Comparison of ENCODE assay signal across 9 mouse cellular contexts in the genomic region with DNA sequence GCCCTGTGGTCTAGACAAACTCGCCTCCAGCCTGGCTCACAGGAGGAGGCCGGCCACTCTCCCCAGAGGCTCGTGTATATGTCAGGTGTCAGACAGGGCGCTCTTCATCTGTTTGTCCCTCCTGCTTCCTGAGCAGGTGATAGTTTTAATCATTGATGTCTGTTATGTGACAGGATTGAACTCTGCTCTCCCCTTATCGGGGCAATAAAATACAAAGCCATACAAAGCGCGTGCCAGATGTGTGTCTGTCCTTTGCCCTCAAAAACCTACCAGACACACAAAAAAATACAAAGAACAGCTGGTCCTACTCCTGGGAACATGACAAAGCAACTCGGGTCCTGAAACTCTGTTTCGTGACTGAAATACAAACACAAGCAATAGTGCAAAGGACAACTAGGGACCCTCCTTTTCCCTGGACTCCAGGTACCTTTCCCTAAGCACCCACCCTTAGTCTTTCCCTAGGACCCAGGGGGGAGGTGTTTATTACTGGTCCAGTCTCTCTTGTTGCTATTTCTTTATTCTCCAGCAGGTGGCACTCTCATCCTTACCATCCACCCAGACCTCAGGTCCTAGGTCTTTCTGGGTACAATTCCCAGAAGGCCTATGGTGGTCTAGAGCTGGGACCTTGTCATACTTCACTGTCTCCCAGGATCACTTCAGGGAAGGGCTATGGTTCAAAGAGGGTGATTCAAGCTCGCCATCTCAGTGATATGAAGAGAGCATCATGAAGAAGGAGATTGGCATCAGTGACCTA. TPM values are rescaled to one million over a fixed set of nuclear protein-coding genes. Genes with fewer than 3 reads are reported as not detected.
DNase-seq lines count a peak whose midpoint lies in the region; ATAC-seq and TF ChIP-seq lines count a peak whose summit lies in the region.
"Had no signal": no experiment of that assay in that cellular context is flagged by ENCODE, and none has a peak within 500 bp of the region (broad histone marks: within the 10 kb centered on the region; RNA-seq: fewer than 3 reads in every experiment).

No protein-coding gene starts in this region.

- no peak overlapping the region for H3K4me3 ChIP-seq in heart, embryonic 10.5 days
- no peak overlapping the region for H3K4me3 ChIP-seq in CH12.LX (replicated peaks in 1 of 3; ENCODE audit: low read depth in 2 of 3, low read length in 2 of 3, poor library complexity in 1 of 3)
- H3K4me3 ChIP-seq: liver, embryonic 13.5 days had no signal

- no peaks in the 10 kb centered on the region for H3K79me2 ChIP-seq in CH12.LX (replicated peaks; ENCODE audit: control insufficient read depth, extremely low read depth, insufficient read depth, poor library complexity, severe bottlenecking)

- WGBS in heart, embryonic 10.5 days: 26% methylated on average over 10 of the region's 10 CpGs

- no peaks in the 10 kb centered on the region for H3K9me3 ChIP-seq in heart, embryonic 10.5 days
- peaks cover 9% of the 10 kb centered on the region for H3K9me3 ChIP-seq in CH12.LX (replicated peaks; ENCODE audit: low read length)
- H3K9me3 ChIP-seq: liver, embryonic 13.5 days had no signal

- H3K4me1 ChIP-seq in heart, embryonic 10.5 days: no peaks in the 10 kb centered on the region; the same call in 1 of the 2 replicates
- H3K4me1 ChIP-seq in CH12.LX (ENCODE audit: control insufficient read depth in 1 of 2, insufficient read depth in 2 of 2): peaks cover 9 to 29% of the 10 kb centered on the region in 2 experiments
- H3K4me1 ChIP-seq: liver, embryonic 13.5 days had no signal

- TF ChIP-seq EP300 in CH12.LX (IDR thresholded peaks at IDR 0.05; ENCODE audit: low read length): no peak

- H3K36me3 ChIP-seq in heart, embryonic 10.5 days: no peaks in the 10 kb centered on the region
- no peaks in the 10 kb centered on the region for H3K36me3 ChIP-seq in CH12.LX (replicated peaks in 1 of 2; ENCODE audit: control insufficient read depth in 1 of 2, insufficient read depth in 1 of 2, low read length in 1 of 2)
- H3K36me3 ChIP-seq: liver, embryonic 13.5 days had no signal

- ATAC-seq in megakaryocyte-erythroid progenitor cell, adult 5-6 weeks (replicated peaks; ENCODE audit: low FRiP score, low TSS enrichment, poor library complexity, severe bottlenecking): peak; percentile 63

- dilution Hi-C loops in CH12.LX (cut with MboI; ENCODE audit: extremely low pct_ligation_motif_present, extremely low pct_unique_long_range_greater_than_20kb, low sequenced_read_pairs): no loop called here

- H3K9ac ChIP-seq in CH12.LX (ENCODE audit: insufficient read depth, low read depth): no peak overlapping the region
- H3K9ac ChIP-seq: liver, embryonic 13.5 days had no signal

- TF ChIP-seq RAD21 in CH12.LX (IDR thresholded peaks at IDR 0.05; ENCODE audit: low read depth, low read length): peak; percentile 100

- H3K27ac ChIP-seq in heart, embryonic 10.5 days: no peak overlapping the region
- no peak overlapping the region for H3K27ac ChIP-seq in CH12.LX (ENCODE audit: insufficient read depth, low read depth)
- H3K27ac ChIP-seq: liver, embryonic 13.5 days had no signal

- peaks cover 52% of the 10 kb centered on the region for H3K27me3 ChIP-seq in heart, embryonic 10.5 days (ENCODE audit: insufficient read depth, poor library complexity, severe bottlenecking)
- H3K27me3 ChIP-seq in CH12.LX (replicated peaks): peaks cover 36% of the 10 kb centered on the region

- DNase-seq in heart, adult 18-20 months: peak; percentile 38 to 67
- DNase-seq in heart, embryonic 10.5 days (ENCODE audit: low spot score): no peak
- DNase-seq in CH12.LX (ENCODE audit: extremely low read depth): peak; percentile 77
- peak; percentile 46 for DNase-seq in cerebellum, adult 9-11 months
- peak; percentile 18 to 43 for DNase-seq in frontal cortex, postnatal 25 days (ENCODE audit: low spot score in 2 of 2)
- peak; percentile 48 to 51 for DNase-seq in kidney, postnatal 36 days
- DNase-seq in thymus, postnatal 25 days: peak; percentile 23
- DNase-seq: liver, embryonic 13.5 days had no signal

- TF ChIP-seq POLR2A in CH12.LX (IDR thresholded peaks at IDR 0.05; ENCODE audit: low read depth, low read length): no peak

- no peak overlapping the region for H3K4me2 ChIP-seq in CH12.LX (ENCODE audit: insufficient read depth, low read depth, poor library complexity, severe bottlenecking)
- H3K4me2 ChIP-seq: liver, embryonic 13.5 days had no signal

- peak; percentile 90 to 97 for TF ChIP-seq CTCF in CH12.LX (conservative IDR thresholded peaks at IDR 0.05 in 1 of 2, IDR thresholded peaks at IDR 0.05 in 1 of 2; ENCODE audit: low read depth in 2 of 2, low read length in 2 of 2)

- in situ Hi-C loops in CH12.LX (cut with MboI; ENCODE audit: low pct_ligation_motif_present, low pct_unique_long_range_greater_than_20kb, low sequenced_read_pairs): no loop called here

TF ChIP-seq in CH12.LX, 34 proteins besides CTCF, POLR2A, EP300 and RAD21:
- TF ChIP-seq ZC3H11A (IDR thresholded peaks at IDR 0.05; ENCODE audit: low read depth, low read length) (peak; percentile 92), ETS1 (conservative IDR thresholded peaks at IDR 0.05; ENCODE audit: low read depth, low read length) (0 out of 2 replicates have a peak, but pooled peaks have one; percentile 15), MAFK (IDR thresholded peaks at IDR 0.05; ENCODE audit: insufficient replicate concordance, low read length) (0 out of 2 replicates have a peak, but pooled peaks have one; percentile 17), ELF1 (IDR thresholded peaks at IDR 0.05; ENCODE audit: low read depth, low read length) (no peak), MAZ (IDR thresholded peaks at IDR 0.05; ENCODE audit: low read depth, low read length) (no peak), IRF4 (IDR thresholded peaks at IDR 0.05; ENCODE audit: low read depth, low read length) (peak; percentile 63), MYC (IDR thresholded peaks at IDR 0.05; ENCODE audit: low read depth, low read length) (no peak), SIN3A (IDR thresholded peaks at IDR 0.05; ENCODE audit: low read length) (no peak), MEF2A (IDR thresholded peaks at IDR 0.05; ENCODE audit: borderline replicate concordance, low read depth, low read length) (0 out of 2 replicates have a peak, but pooled peaks have one; percentile 27), ZMIZ1 (IDR thresholded peaks at IDR 0.05; ENCODE audit: low read depth, low read length) (no peak), USF2 (conservative IDR thresholded peaks at IDR 0.05; ENCODE audit: low read depth, low read length) (no peak), CHD2 (IDR thresholded peaks at IDR 0.05; ENCODE audit: low read length) (no peak), KAT2A (IDR thresholded peaks at IDR 0.05; ENCODE audit: insufficient replicate concordance, low read length) (no peak), JUN (IDR thresholded peaks at IDR 0.05; ENCODE audit: insufficient read depth, low read depth, low read length) (no peak), TBP (conservative IDR thresholded peaks at IDR 0.05; ENCODE audit: low read depth, low read length) (no peak), NELFE (IDR thresholded peaks at IDR 0.05; ENCODE audit: low read depth, low read length) (peak; percentile 45; the same call in 1 of the 2 replicates), USF1 (IDR thresholded peaks at IDR 0.05; ENCODE audit: low read depth, low read length) (no peak), GABPA (IDR thresholded peaks at IDR 0.05; ENCODE audit: insufficient replicate concordance, low read depth, low read length) (no peak), PAX5 (IDR thresholded peaks at IDR 0.05; ENCODE audit: low read length) (no peak), NRF1 (IDR thresholded peaks at IDR 0.05; ENCODE audit: low read depth, low read length) (peak; percentile 23; the same call in 1 of the 2 replicates), RCOR1 (conservative IDR thresholded peaks at IDR 0.05; ENCODE audit: low read depth, low read length) (no peak), JUND (conservative IDR thresholded peaks at IDR 0.05; ENCODE audit: low read depth, low read length) (0 out of 2 replicates have a peak, but pooled peaks have one; percentile 40), E2F4 (IDR thresholded peaks at IDR 0.05; ENCODE audit: insufficient replicate concordance, low read depth, low read length) (no peak), ZKSCAN1 (IDR thresholded peaks at IDR 0.05; ENCODE audit: borderline replicate concordance, low read depth, low read length) (no peak), ZNF384 (IDR thresholded peaks at IDR 0.05; ENCODE audit: low read depth, low read length) (no peak), CHD1 (IDR thresholded peaks at IDR 0.05; ENCODE audit: low read depth, low read length) (no peak), TCF12 (IDR thresholded peaks at IDR 0.05; ENCODE audit: low read depth, low read length) (no peak), HCFC1 (IDR thresholded peaks at IDR 0.05; ENCODE audit: low read depth, low read length) (no peak), MAX (IDR thresholded peaks at IDR 0.05; ENCODE audit: low read length) (no peak), POLR2AphosphoS2 (IDR thresholded peaks at IDR 0.05; ENCODE audit: low read depth, low read length) (no peak), BHLHE40 (IDR thresholded peaks at IDR 0.05; ENCODE audit: low read depth, low read length) (peak; percentile 25; the same call in 1 of the 2 replicates), SMC3 (IDR thresholded peaks at IDR 0.05; ENCODE audit: low read depth, low read length) (peak; percentile 98), MXI1 (IDR thresholded peaks at IDR 0.05; ENCODE audit: low read depth, low read length) (no peak), UBTF (IDR thresholded peaks at IDR 0.05; ENCODE audit: low read depth, low read length) (no peak)

RNA-seq across cellular contexts. Expression of a gene that starts 10.4 kb away (rescaled TPM):
- not detected for total RNA-seq in heart, adult 18-20 months (2021)
- 0.28 and 1.5 TPM in 2 replicates for polyA plus RNA-seq in heart, embryonic 10.5 days (2016; fragmentation: Nextera tagmentation; extraction: Ambion mirVana)
- total RNA-seq in CH12.LX (2012; rRNA removed): 0.04 TPM in 1 of 2 replicates, not detected in the other
- total RNA-seq in CH12.LX (2014; rRNA removed): not detected in 2 replicates
- polyA plus RNA-seq in CH12.LX (2012; ENCODE audit: insufficient read length, low read depth): not detected in 2 replicates
- not detected in 2 replicates for total RNA-seq in megakaryocyte-erythroid progenitor cell, adult 5-6 weeks (2014; fragmentation: Nextera tagmentation)
- not detected in 2 replicates for total RNA-seq in megakaryocyte-erythroid progenitor cell, adult 5-6 weeks (2017)

RNA-seq across cellular contexts. Expression of a gene that starts 14.0 kb away (rescaled TPM):
- total RNA-seq in heart, adult 18-20 months (2021): under 1 TPM; 0.77 to 0.79 TPM
- 1.2 and 1.6 TPM in 2 replicates for polyA plus RNA-seq in heart, embryonic 10.5 days (2016; fragmentation: Nextera tagmentation; extraction: Ambion mirVana)
- not detected in 2 replicates for total RNA-seq in CH12.LX (2012; rRNA removed)
- total RNA-seq in CH12.LX (2014; rRNA removed): not detected in 2 replicates
- polyA plus RNA-seq in CH12.LX (2012; ENCODE audit: insufficient read length, low read depth): not detected in 2 replicates
- total RNA-seq in megakaryocyte-erythroid progenitor cell, adult 5-6 weeks (2014; fragmentation: Nextera tagmentation): not detected in 2 replicates
- total RNA-seq in megakaryocyte-erythroid progenitor cell, adult 5-6 weeks (2017): not detected in 2 replicates
